10 mouse cellular contexts compared by ENCODE assay signal in the genomic region with DNA sequence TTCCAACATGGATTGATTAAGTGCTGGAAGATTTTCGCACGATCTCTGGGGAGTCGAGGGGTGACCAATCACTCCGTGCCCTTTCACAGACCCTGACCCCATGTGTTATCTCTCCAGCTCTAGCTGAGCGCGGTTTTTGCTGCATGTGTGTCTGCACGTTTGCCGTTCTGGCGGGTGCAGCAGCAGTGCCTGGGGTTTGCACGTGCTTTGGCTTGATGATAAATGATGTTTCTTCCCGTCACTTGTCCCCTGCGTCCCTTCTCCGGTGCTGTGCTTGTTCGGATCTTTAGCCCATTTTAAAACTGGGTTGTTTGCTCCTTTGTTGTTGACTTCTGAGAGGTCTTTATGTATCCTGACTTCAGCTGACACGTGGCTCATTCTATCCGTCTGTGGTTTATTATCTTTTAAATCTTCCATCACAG. TPM values are rescaled to one million over a fixed set of nuclear protein-coding genes. Genes with fewer than 3 reads are reported as not detected.
A peak's percentile ranks its signal among the peaks of the same experiment; 100 is the strongest.
DNase-seq lines count a peak whose midpoint lies in the region; ATAC-seq lines count a peak whose summit lies in the region.
"Had no signal": no experiment of that assay in that cellular context is flagged by ENCODE, and none has a peak within 500 bp of the region (broad histone marks: within the 10 kb centered on the region; RNA-seq: fewer than 3 reads in every experiment).

No protein-coding gene starts in this region.

- H3K9me3 ChIP-seq in kidney, embryonic 14.5 days (ENCODE audit: control insufficient read depth, low read length) = no peaks in the 10 kb centered on the region
- H3K9me3 ChIP-seq in hindbrain, embryonic 14.5 days (ENCODE audit: control insufficient read depth, low read length) = no peaks in the 10 kb centered on the region
- H3K9me3 ChIP-seq in neural tube, embryonic 13.5 days = no peaks in the 10 kb centered on the region
- no peaks in the 10 kb centered on the region for H3K9me3 ChIP-seq in forebrain, embryonic 16.5 days (ENCODE audit: control insufficient read depth, low read length)

- H3K4me1 ChIP-seq in kidney, embryonic 14.5 days (ENCODE audit: control insufficient read depth, insufficient read depth, low read length) = peaks cover 17% of the 10 kb centered on the region
- peaks cover 15% of the 10 kb centered on the region; the same call in 1 of the 2 replicates for H3K4me1 ChIP-seq in hindbrain, embryonic 14.5 days (replicated peaks; ENCODE audit: control insufficient read depth, insufficient read depth, low read length)
- H3K4me1 ChIP-seq in neural tube, embryonic 13.5 days (replicated peaks) = peaks cover 15% of the 10 kb centered on the region
- H3K4me1 ChIP-seq in forebrain, embryonic 16.5 days (replicated peaks; ENCODE audit: control insufficient read depth, insufficient read depth, low read length) = 0 out of 2 replicates have a peak, but pooled peaks cover 5% of the 10 kb centered on the region

- H3K27ac ChIP-seq in kidney, embryonic 14.5 days (ENCODE audit: low read depth, low read length) = no peak overlapping the region
- no peak overlapping the region for H3K27ac ChIP-seq in hindbrain, embryonic 14.5 days
- no peak overlapping the region for H3K27ac ChIP-seq in neural tube, embryonic 13.5 days (replicated peaks)
- no peak overlapping the region for H3K27ac ChIP-seq in forebrain, embryonic 16.5 days (ENCODE audit: low read length)

- H3K4me3 ChIP-seq in kidney, embryonic 14.5 days (ENCODE audit: low read length) = no peak overlapping the region
- no peak overlapping the region for H3K4me3 ChIP-seq in hindbrain, embryonic 14.5 days (replicated peaks; ENCODE audit: low read length)
- H3K4me3 ChIP-seq in neural tube, embryonic 13.5 days = no peak overlapping the region
- no peak overlapping the region for H3K4me3 ChIP-seq in forebrain, embryonic 16.5 days (replicated peaks; ENCODE audit: low read length)

- peaks cover 17% of the 10 kb centered on the region for H3K27me3 ChIP-seq in kidney, embryonic 14.5 days (ENCODE audit: control insufficient read depth, insufficient read depth, low read length)
- H3K27me3 ChIP-seq in hindbrain, embryonic 14.5 days (ENCODE audit: control insufficient read depth, insufficient read depth, low read length) = peaks cover 15% of the 10 kb centered on the region
- H3K27me3 ChIP-seq in neural tube, embryonic 13.5 days = peaks cover 32% of the 10 kb centered on the region
- peaks cover 9% of the 10 kb centered on the region for H3K27me3 ChIP-seq in forebrain, embryonic 16.5 days (replicated peaks; ENCODE audit: control insufficient read depth, insufficient read depth, low read length)
- H3K27me3 ChIP-seq: Patski had no signal

- no peaks in the 10 kb centered on the region for H3K36me3 ChIP-seq in kidney, embryonic 14.5 days (ENCODE audit: control insufficient read depth, insufficient read depth, low read length)
- H3K36me3 ChIP-seq in hindbrain, embryonic 14.5 days (replicated peaks; ENCODE audit: control insufficient read depth, insufficient read depth) = no peaks in the 10 kb centered on the region
- H3K36me3 ChIP-seq in neural tube, embryonic 13.5 days = no peaks in the 10 kb centered on the region
- no peaks in the 10 kb centered on the region for H3K36me3 ChIP-seq in forebrain, embryonic 16.5 days (ENCODE audit: control insufficient read depth, insufficient read depth)

- 4% methylated on average over 16 of the region's 16 CpGs for WGBS in kidney, embryonic 14.5 days
- 12% methylated on average over 16 of the region's 16 CpGs for WGBS in hindbrain, embryonic 14.5 days
- 7% methylated on average over 16 of the region's 16 CpGs for WGBS in neural tube, embryonic 13.5 days
- 39% methylated on average over 16 of the region's 16 CpGs for WGBS in forebrain, embryonic 16.5 days

- no peak for DNase-seq in kidney, adult 11 months
- DNase-seq in embryo, embryonic 10 days (ENCODE audit: low spot score) = peak; percentile 80
- DNase-seq in hindbrain, embryonic 14.5 days (ENCODE audit: low spot score) = no peak
- no peak for DNase-seq in right cerebral cortex, postnatal 36 days (ENCODE audit: low spot score in 2 of 2)
- DNase-seq: cerebellum, adult 2 months had no signal

- H3K4me2 ChIP-seq in kidney, embryonic 14.5 days (replicated peaks; ENCODE audit: low read depth, low read length) = peak overlapping the region; percentile 1; the same call in 1 of the 2 replicates
- H3K4me2 ChIP-seq in hindbrain, embryonic 14.5 days (replicated peaks) = peak overlapping the region; percentile 33
- peak overlapping the region; percentile 38 for H3K4me2 ChIP-seq in neural tube, embryonic 13.5 days
- no peak overlapping the region for H3K4me2 ChIP-seq in forebrain, embryonic 16.5 days (ENCODE audit: low read length)

- no peak overlapping the region for H3K9ac ChIP-seq in kidney, embryonic 14.5 days (ENCODE audit: low read depth, low read length)
- 0 out of 2 replicates have a peak overlapping the region, but pooled peaks have one; percentile 20 for H3K9ac ChIP-seq in hindbrain, embryonic 14.5 days
- H3K9ac ChIP-seq in neural tube, embryonic 13.5 days = peak overlapping the region; percentile 32
- H3K9ac ChIP-seq in forebrain, embryonic 16.5 days (replicated peaks; ENCODE audit: low read depth, low read length) = no peak overlapping the region

- ATAC-seq in kidney, embryonic 14.5 days (ENCODE audit: low FRiP score, low TSS enrichment) = no peak
- ATAC-seq in hindbrain, embryonic 14.5 days (ENCODE audit: low FRiP score) = no peak
- no peak for ATAC-seq in neural tube, embryonic 13.5 days (ENCODE audit: low read depth)
- no peak for ATAC-seq in inflammation-experienced regulatory T-cells, adult 6 months
- ATAC-seq in forebrain, embryonic 16.5 days = no peak
- ATAC-seq: Patski had no signal

RNA-seq across cellular contexts. Expression of a gene that starts 1.8 kb away (rescaled TPM):
- 0.14 and 0.27 TPM in 2 replicates for polyA plus RNA-seq in kidney, embryonic 14.5 days (2014; fragmentation: Nextera tagmentation; extraction: Ambion mirVana)
- polyA plus RNA-seq in hindbrain, embryonic 14.5 days (2014; fragmentation: Nextera tagmentation; extraction: Ambion mirVana) = not detected in 2 replicates
- not detected in 2 replicates for polyA plus RNA-seq in neural tube, embryonic 13.5 days (2015; fragmentation: Nextera tagmentation; extraction: Ambion mirVana)
- 10 to 100 TPM; 71.4 to 79.0 (median 77.8) TPM for polyA plus RNA-seq in inflammation-experienced regulatory T-cells, adult 6 months (2017; shearing (Covaris generic))
- not detected in 2 replicates for polyA plus RNA-seq in forebrain, embryonic 16.5 days (2015; fragmentation: Nextera tagmentation; extraction: Ambion mirVana)
- polyA plus RNA-seq: Patski had no signal

RNA-seq across cellular contexts. Expression of a gene that starts 40.6 kb away (rescaled TPM):
- 117 and 148 TPM in 2 replicates for polyA plus RNA-seq in kidney, embryonic 14.5 days (2014; fragmentation: Nextera tagmentation; extraction: Ambion mirVana)
- 39.1 and 43.4 TPM in 2 replicates for polyA plus RNA-seq in hindbrain, embryonic 14.5 days (2014; fragmentation: Nextera tagmentation; extraction: Ambion mirVana)
- polyA plus RNA-seq in neural tube, embryonic 13.5 days (2015; fragmentation: Nextera tagmentation; extraction: Ambion mirVana) = 46.9 and 56.1 TPM in 2 replicates
- polyA plus RNA-seq in inflammation-experienced regulatory T-cells, adult 6 months (2017; shearing (Covaris generic)) = 10 to 100 TPM; 67.6 to 86.3 (median 83.9) TPM
- polyA plus RNA-seq in forebrain, embryonic 16.5 days (2015; fragmentation: Nextera tagmentation; extraction: Ambion mirVana) = 71.0 and 80.9 TPM in 2 replicates

RNA-seq across cellular contexts. Expression of a gene that starts 59.8 kb away (rescaled TPM):
- polyA plus RNA-seq in kidney, embryonic 14.5 days (2014; fragmentation: Nextera tagmentation; extraction: Ambion mirVana) = 2.3 and 2.9 TPM in 2 replicates
- polyA plus RNA-seq in hindbrain, embryonic 14.5 days (2014; fragmentation: Nextera tagmentation; extraction: Ambion mirVana) = 12.5 and 16.1 TPM in 2 replicates
- 8.6 and 9.6 TPM in 2 replicates for polyA plus RNA-seq in neural tube, embryonic 13.5 days (2015; fragmentation: Nextera tagmentation; extraction: Ambion mirVana)
- under 1 TPM; 0.39 to 0.59 (median 0.50) TPM for polyA plus RNA-seq in inflammation-experienced regulatory T-cells, adult 6 months (2017; shearing (Covaris generic))
- polyA plus RNA-seq in forebrain, embryonic 16.5 days (2015; fragmentation: Nextera tagmentation; extraction: Ambion mirVana) = 7.9 and 10.7 TPM in 2 replicates

Comparison
In these comparisons a context has a peak if more than half of its experiments do, and no peak if none do; other contexts are left out.
1. H3K9ac ChIP-seq: peak in hindbrain, embryonic 14.5 days (single experiment) and neural tube, embryonic 13.5 days (single experiment); none in kidney, embryonic 14.5 days (single experiment) and forebrain, embryonic 16.5 days (single experiment).
2. RNA of a gene that starts 1.8 kb away (polyA plus RNA-seq): 71.4 to 79.0 TPM in inflammation-experienced regulatory T-cells, adult 6 months; 0.14 to 0.27 TPM in kidney, embryonic 14.5 days, not detected in hindbrain, embryonic 14.5 days, not detected in forebrain, embryonic 16.5 days and not detected in neural tube, embryonic 13.5 days; every median in the first group is over 10 times any median in the second.